Mouse (Mus musculus) brain, embryonic 14.5 days (tissue): ENCODE data around the gene Spag9. TPM values are rescaled to one million over a fixed set of nuclear protein-coding genes. Genes with fewer than 3 reads are reported as not detected.
A peak's percentile ranks its signal among the peaks of the same experiment; 100 is the strongest.

ENCODE experiments used
- DNase-seq: peaks from one replicate; pipeline ENCODE4 v3.0.0-alpha.2; 2011; ENCODE audit warnings: low read depth
- CTCF ChIP-seq: fragments of 200-500 bp; IDR thresholded peaks from 2 replicates; pipeline ENCODE4 v1.5.1; 2012; ENCODE audit warnings: inconsistent platforms, mild to moderate bottlenecking, moderate library complexity, borderline replicate concordance; ENCODE audit not compliant: insufficient read depth, insufficient read length; ENCODE audit errors: extremely low read depth
- POLR2A ChIP-seq: fragments of 200-500 bp; IDR thresholded peaks from 2 replicates; pipeline ENCODE4 v1.6.1; 2012; ENCODE audit warnings: mild to moderate bottlenecking, inconsistent platforms, borderline replicate concordance; ENCODE audit not compliant: poor library complexity, insufficient read depth, insufficient read length, severe bottlenecking; ENCODE audit errors: extremely low read depth
- polyA plus RNA-seq: library from polyadenylated mRNA; depleted of rRNA; stranded (reverse); fragments of >200 nt; gene quantifications from 2 replicates; pipeline ENCODE4 v1.2.3, GENCODE M21; 2012

Spag9 gene
- polyA plus RNA-seq, 1 experiment = 112 TPM

GRCm38 (mm10) chr11:93965391-93965790 is 30.5 kb upstream of the Spag9 start:
- no peak for DNase-seq
- TF ChIP-seq POLR2A = no peak
- TF ChIP-seq CTCF = no peak

GRCm38 (mm10) chr11:93967381-93967780 is 28.5 kb upstream of the Spag9 start:
- no peak for TF ChIP-seq POLR2A
- no peak for TF ChIP-seq CTCF
- peak; percentile 25 for DNase-seq

- DNase-seq = peak; percentile 100
- TF ChIP-seq CTCF = peak; percentile 91
- no peak; the same call in 1 of the 2 replicates for TF ChIP-seq POLR2A
Measured at GRCm38 (mm10) chr11:93968005-93968847, 27.7 kb upstream of the Spag9 start, which contains the start of the genes Gm20390 and Nme1. TSS of gene Gm20390 (minus strand) at chr11:93968293. TSS of gene Nme1 (minus strand) at chr11:93968521.

GRCm38 (mm10) chr11:93968848-93969128 is 27.1 kb upstream of the Spag9 start:
- no peak for DNase-seq
- TF ChIP-seq POLR2A (no peak), CTCF (no peak)

- no peak for TF ChIP-seq CTCF
- no peak for TF ChIP-seq POLR2A
- no peak for DNase-seq
Measured at GRCm38 (mm10) chr11:93969171-93969570, 26.7 kb upstream of the Spag9 start.

GRCm38 (mm10) chr11:93969799-93970198 is 26.1 kb upstream of the Spag9 start:
- TF ChIP-seq CTCF = no peak
- no peak for DNase-seq

GRCm38 (mm10) chr11:93972951-93973350 is 22.9 kb upstream of the Spag9 start:
- TF ChIP-seq POLR2A (no peak), CTCF (no peak)
- DNase-seq = no peak

GRCm38 (mm10) chr11:93979502-93980049 is 16.3 kb upstream of the Spag9 start:
- TF ChIP-seq POLR2A = no peak
- no peak for TF ChIP-seq CTCF
- DNase-seq = no peak

- DNase-seq = no peak
- TF ChIP-seq POLR2A (no peak), CTCF (no peak)
Measured at GRCm38 (mm10) chr11:93984619-93985018, 11.3 kb upstream of the Spag9 start.

- TF ChIP-seq POLR2A = no peak
- TF ChIP-seq CTCF = no peak
- DNase-seq = no peak
Measured at GRCm38 (mm10) chr11:93985265-93985664, 10.6 kb upstream of the Spag9 start.

- no peak for TF ChIP-seq CTCF
- no peak for TF ChIP-seq POLR2A
- no peak for DNase-seq
Measured at GRCm38 (mm10) chr11:93986298-93986697, 9.6 kb upstream of the Spag9 start.

GRCm38 (mm10) chr11:93987026-93987425 is 8.9 kb upstream of the Spag9 start:
- TF ChIP-seq POLR2A = no peak
- TF ChIP-seq CTCF = no peak
- DNase-seq = no peak
